ENCODE assay signal across 10 mouse cellular contexts in the genomic region with DNA sequence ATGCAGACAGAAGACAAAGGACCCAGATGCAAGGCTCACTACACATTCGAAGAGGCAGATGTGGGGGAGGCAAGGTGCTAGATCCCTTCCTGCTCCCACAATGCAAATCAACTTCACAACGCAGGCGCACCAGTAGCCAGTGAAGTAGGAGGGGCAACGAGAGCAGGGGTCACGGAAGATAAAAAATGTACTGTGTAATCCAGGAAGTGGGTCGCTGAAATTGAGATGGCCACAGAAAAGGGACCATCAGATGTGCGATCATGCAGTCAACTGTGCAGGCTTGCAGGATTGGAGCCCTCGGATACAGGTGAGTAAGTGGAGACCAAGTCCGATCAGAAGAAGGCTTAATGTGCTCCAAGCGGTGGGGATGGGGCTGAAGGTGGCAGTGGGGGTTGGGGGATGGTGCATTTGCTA. TPM values are rescaled to one million over a fixed set of nuclear protein-coding genes. Genes with fewer than 3 reads are reported as not detected.
DNase-seq lines count a peak whose midpoint lies in the region; ATAC-seq and TF ChIP-seq lines count a peak whose summit lies in the region.
"Had no signal": no experiment of that assay in that cellular context is flagged by ENCODE, and none has a peak within 500 bp of the region (broad histone marks: within the 10 kb centered on the region; RNA-seq: fewer than 3 reads in every experiment).

No protein-coding gene starts in this region.

- no peak for TF ChIP-seq CTCF in E14TG2a.4 (conservative IDR thresholded peaks at IDR 0.05; ENCODE audit: low read length)

- WGBS in heart, embryonic 10.5 days, result 48% methylated on average over 10 of the region's 10 CpGs
- 59% methylated on average over 10 of the region's 10 CpGs for WGBS in intestine, embryonic 15.5 days
- WGBS in liver, embryonic 12.5 days (ENCODE audit: insufficient replicate concordance), result 39% methylated on average over 10 of the region's 10 CpGs

- intact Hi-C loops in heart, postnatal 36 days (cut with DNase I), result no loop called here

- H3K27ac ChIP-seq in heart, embryonic 10.5 days, result peak overlapping the region; percentile 4; the same call in 1 of the 2 replicates
- H3K27ac ChIP-seq in intestine, embryonic 15.5 days, result no peak overlapping the region
- no peak overlapping the region for H3K27ac ChIP-seq in liver, embryonic 12.5 days

- no peak overlapping the region for H3K4me2 ChIP-seq in intestine, embryonic 15.5 days (replicated peaks)
- H3K4me2 ChIP-seq in liver, embryonic 12.5 days, result peak overlapping the region; percentile 41

- H3K27me3 ChIP-seq in heart, embryonic 10.5 days (ENCODE audit: insufficient read depth, poor library complexity, severe bottlenecking), result no peaks in the 10 kb centered on the region
- H3K27me3 ChIP-seq in E14TG2a.4 (ENCODE audit: insufficient read depth, low read length), result no peaks in the 10 kb centered on the region
- H3K27me3 ChIP-seq in intestine, embryonic 15.5 days (replicated peaks), result no peaks in the 10 kb centered on the region
- no peaks in the 10 kb centered on the region for H3K27me3 ChIP-seq in liver, embryonic 12.5 days (replicated peaks)

- peak; percentile 63 for ATAC-seq in intestine, embryonic 15.5 days
- ATAC-seq in liver, embryonic 12.5 days, result no peak

- peaks cover 21% of the 10 kb centered on the region for H3K4me1 ChIP-seq in heart, embryonic 10.5 days
- peaks cover 52% of the 10 kb centered on the region for H3K4me1 ChIP-seq in E14TG2a.4 (replicated peaks; ENCODE audit: low read depth, low read length)
- H3K4me1 ChIP-seq in intestine, embryonic 15.5 days (replicated peaks), result no peaks in the 10 kb centered on the region
- H3K4me1 ChIP-seq in liver, embryonic 12.5 days, result peaks cover 10% of the 10 kb centered on the region

- no peak overlapping the region for H3K9ac ChIP-seq in intestine, embryonic 15.5 days
- 0 out of 2 replicates have a peak overlapping the region, but pooled peaks have one; percentile 17 for H3K9ac ChIP-seq in liver, embryonic 12.5 days

- no peak for DNase-seq in heart, embryonic 10.5 days (ENCODE audit: low spot score)
- no peak for DNase-seq in heart, postnatal 36 days
- DNase-seq in right cerebral cortex, adult 2 months (ENCODE audit: low spot score in 2 of 2), result no peak
- DNase-seq in lung, adult 18-20 months, result no peak
- DNase-seq in lung, postnatal 25 days (ENCODE audit: low spot score), result no peak
- DNase-seq: gastrocnemius, postnatal 25 days; right cerebral cortex, postnatal 14 days had no signal

- H3K4me3 ChIP-seq in heart, embryonic 10.5 days, result peak overlapping the region; percentile 27; the same call in 1 of the 2 replicates
- H3K4me3 ChIP-seq in E14TG2a.4 (replicated peaks; ENCODE audit: low read length), result peak overlapping the region; percentile 80
- 0 out of 2 replicates have a peak overlapping the region, but pooled peaks have one; percentile 9 for H3K4me3 ChIP-seq in intestine, embryonic 15.5 days (replicated peaks)
- peak overlapping the region; percentile 48 for H3K4me3 ChIP-seq in liver, embryonic 12.5 days

- H3K36me3 ChIP-seq in heart, embryonic 10.5 days, result no peaks in the 10 kb centered on the region
- H3K36me3 ChIP-seq in E14TG2a.4 (ENCODE audit: insufficient read depth, low read length), result peaks cover 35% of the 10 kb centered on the region
- no peaks in the 10 kb centered on the region for H3K36me3 ChIP-seq in intestine, embryonic 15.5 days
- no peaks in the 10 kb centered on the region for H3K36me3 ChIP-seq in liver, embryonic 12.5 days

- H3K9me3 ChIP-seq in heart, embryonic 10.5 days, result no peaks in the 10 kb centered on the region
- peaks cover 10% of the 10 kb centered on the region; the same call in 1 of the 2 replicates for H3K9me3 ChIP-seq in E14TG2a.4 (ENCODE audit: low read length)
- H3K9me3 ChIP-seq in intestine, embryonic 15.5 days, result no peaks in the 10 kb centered on the region
- H3K9me3 ChIP-seq in liver, embryonic 12.5 days (replicated peaks), result no peaks in the 10 kb centered on the region

RNA-seq across cellular contexts. Expression of gene Ppp1r36, which starts 27.0 kb away (rescaled TPM):
- polyA plus RNA-seq in heart, embryonic 10.5 days (2016; fragmentation: Nextera tagmentation; extraction: Ambion mirVana), result 1.8 and 3.0 TPM in 2 replicates
- not detected for total RNA-seq in heart, postnatal 36 days (2021)
- polyA plus RNA-seq in intestine, embryonic 15.5 days (2015; fragmentation: Nextera tagmentation; extraction: Ambion mirVana), result 1.1 and 1.5 TPM in 2 replicates
- polyA plus RNA-seq in liver, embryonic 12.5 days (2016; fragmentation: Nextera tagmentation; extraction: Ambion mirVana), result 0.18 and 0.29 TPM in 2 replicates
- total RNA-seq: gastrocnemius, postnatal 25 days had no signal

RNA-seq across cellular contexts. Expression of gene Hspa2, which starts 40.4 kb away (rescaled TPM):
- 14.4 and 24.4 TPM in 2 replicates for polyA plus RNA-seq in heart, embryonic 10.5 days (2016; fragmentation: Nextera tagmentation; extraction: Ambion mirVana)
- total RNA-seq in heart, postnatal 36 days (2021), result 1 to 10 TPM; 5.7 to 7.8 TPM
- polyA plus RNA-seq in intestine, embryonic 15.5 days (2015; fragmentation: Nextera tagmentation; extraction: Ambion mirVana), result 10.1 and 11.9 TPM in 2 replicates
- polyA plus RNA-seq in liver, embryonic 12.5 days (2016; fragmentation: Nextera tagmentation; extraction: Ambion mirVana), result 2.1 and 2.9 TPM in 2 replicates

Comparison
In these comparisons a context has a peak if more than half of its experiments do, and no peak if none do; other contexts are left out.
1. H3K4me3 ChIP-seq: peak in every context shown above with its lines; median percentile 80 in E14TG2a.4; 48 in liver, embryonic 12.5 days; 27 in heart, embryonic 10.5 days; 9 in intestine, embryonic 15.5 days.